Mouse (Mus musculus) MEL (cell line): ENCODE measurements around the gene Ass1. TPM values are rescaled to one million over a fixed set of nuclear protein-coding genes. Genes with fewer than 3 reads are reported as not detected.

Experiments
- DNase-seq: peaks from one replicate; pipeline ENCODE4 v3.0.0; 2011; ENCODE audit warnings: low read depth, low spot score
- H3K27ac ChIP-seq: 2 replicates; pipeline ENCODE4 v1.5.1; 2012; ENCODE audit warnings: low read depth, mild to moderate bottlenecking, control low read depth, low read length, moderate library complexity; ENCODE audit not compliant: control insufficient read depth
- H3K27me3 ChIP-seq, 2 experiments: fragments of 150-350 bp in 1 of 2; sonication (generic) in 1 of 2; 2 replicates each; pipeline ENCODE4 v1.6.1; 2012; ENCODE audit warnings: low read length in 2 of 2, mild to moderate bottlenecking in 2 of 2, improper control_type of control experiment in 1 of 2, moderate library complexity in 1 of 2; ENCODE audit not compliant: insufficient read depth in 2 of 2, control insufficient read depth in 1 of 2
- H3K36me3 ChIP-seq, 2 experiments: 2 replicates each; pipeline ENCODE4 v1.6.1; 2012 to 2014; ENCODE audit warnings: low read length in 2 of 2, improper control_type of control experiment in 1 of 2, inconsistent platforms in 1 of 2, mild to moderate bottlenecking in 1 of 2; ENCODE audit not compliant: insufficient read depth in 2 of 2, control insufficient read depth in 1 of 2
- H3K4me1 ChIP-seq, 2 experiments: fragments of 150-350 bp in 1 of 2; sonication (generic) in 1 of 2; 2 replicates each; pipeline ENCODE4 v1.6.1; 2012; ENCODE audit warnings: low read length in 2 of 2, improper control_type of control experiment in 1 of 2, mild to moderate bottlenecking in 1 of 2; ENCODE audit not compliant: insufficient read depth in 2 of 2, control insufficient read depth in 1 of 2
- H3K4me3 ChIP-seq, 2 experiments: fragments of 150-350 bp in 1 of 2; sonication (generic) in 1 of 2; 2 replicates each; pipeline ENCODE4 v1.5.1; 2012; ENCODE audit warnings: low read depth in 2 of 2, low read length in 2 of 2, mild to moderate bottlenecking in 2 of 2, moderate library complexity in 2 of 2, control low read depth in 1 of 2, improper control_type of control experiment in 1 of 2; ENCODE audit not compliant: control insufficient read depth in 1 of 2, insufficient read depth in 1 of 2
- H3K79me2 ChIP-seq: 2 replicates; pipeline ENCODE4 v1.6.1; 2012; ENCODE audit warnings: mild to moderate bottlenecking, low read length, moderate library complexity; ENCODE audit not compliant: control insufficient read depth, poor library complexity, insufficient read depth
- H3K9ac ChIP-seq: 2 replicates; pipeline ENCODE4 v1.6.1; 2012; ENCODE audit warnings: low read depth, mild to moderate bottlenecking, control low read depth, low read length, moderate library complexity; ENCODE audit not compliant: control insufficient read depth, poor library complexity, severe bottlenecking
- H3K9me3 ChIP-seq: fragments of 150-350 bp; sonication (generic); replicated peaks from 2 replicates; pipeline ENCODE4 v1.6.1; 2012; ENCODE audit warnings: mild to moderate bottlenecking, low read length, improper control_type of control experiment, moderate library complexity; ENCODE audit not compliant: insufficient read depth
- BHLHE40 ChIP-seq: IDR thresholded peaks from 2 replicates; pipeline ENCODE4 v1.6.1; 2012; ENCODE audit warnings: low read depth, mild to moderate bottlenecking, inconsistent platforms, low read length, improper control_type of control experiment, borderline replicate concordance
- CTCF ChIP-seq, 3 experiments: IDR thresholded peaks in 2 of 3; conservative IDR thresholded peaks in 1 of 3; 2 replicates each; pipeline ENCODE4 v1.5.1; 2011 to 2012; ENCODE audit warnings: low read length in 3 of 3, low read depth in 2 of 3, mild to moderate bottlenecking in 2 of 3, improper control_type of control experiment in 1 of 3, inconsistent platforms in 1 of 3, mixed read lengths in 1 of 3, moderate library complexity in 1 of 3; ENCODE audit not compliant: control insufficient read depth in 1 of 3, insufficient read depth in 1 of 3, poor library complexity in 1 of 3, severe bottlenecking in 1 of 3
- E2F4 ChIP-seq: IDR thresholded peaks from 2 replicates; pipeline ENCODE4 v1.6.1; 2011; ENCODE audit warnings: low read depth, low read length, improper control_type of control experiment, borderline replicate concordance
- ELF1 ChIP-seq: IDR thresholded peaks from 2 replicates; pipeline ENCODE4 v1.6.1; 2014; ENCODE audit warnings: low read depth, mild to moderate bottlenecking, inconsistent platforms, low read length, improper control_type of control experiment, moderate library complexity
- EP300 ChIP-seq, 2 experiments: IDR thresholded peaks; 2 replicates each; pipeline ENCODE4 v1.6.1; 2011; ENCODE audit warnings: improper control_type of control experiment in 2 of 2, low read length in 2 of 2, low read depth in 1 of 2, mild to moderate bottlenecking in 1 of 2
- ETS1 ChIP-seq: IDR thresholded peaks from 2 replicates; pipeline ENCODE4 v1.6.1; 2012; ENCODE audit warnings: low read depth, mild to moderate bottlenecking, inconsistent platforms, low read length, improper control_type of control experiment, moderate library complexity
- HCFC1 ChIP-seq: IDR thresholded peaks from 2 replicates; pipeline ENCODE4 v1.6.1; 2012; ENCODE audit warnings: low read depth, mild to moderate bottlenecking, inconsistent platforms, low read length, improper control_type of control experiment, moderate library complexity
- JUND ChIP-seq: IDR thresholded peaks from 2 replicates; pipeline ENCODE4 v1.6.1; 2011; ENCODE audit warnings: low read depth, mild to moderate bottlenecking, improper control_type of control experiment, low read length
- KAT2A ChIP-seq: conservative IDR thresholded peaks from 2 replicates; pipeline ENCODE4 v1.6.1; 2012; ENCODE audit warnings: low read depth, low read length, improper control_type of control experiment, inconsistent platforms
- MAX ChIP-seq: IDR thresholded peaks from 2 replicates; pipeline ENCODE4 v1.6.1; 2011; ENCODE audit warnings: low read length, improper control_type of control experiment
- MEF2A ChIP-seq: IDR thresholded peaks from 2 replicates; pipeline ENCODE4 v1.6.1; 2014; ENCODE audit warnings: low read depth, mild to moderate bottlenecking, inconsistent platforms, low read length, improper control_type of control experiment; ENCODE audit not compliant: poor library complexity, insufficient replicate concordance, severe bottlenecking; ENCODE audit errors: extremely low read depth
- MXI1 ChIP-seq: IDR thresholded peaks from 2 replicates; pipeline ENCODE4 v1.6.1; 2011; ENCODE audit warnings: mild to moderate bottlenecking, low read depth, low read length, improper control_type of control experiment
- MYC ChIP-seq: IDR thresholded peaks from 2 replicates; pipeline ENCODE4 v1.6.1; 2011; ENCODE audit warnings: low read depth, mild to moderate bottlenecking, low read length, improper control_type of control experiment, moderate library complexity
- POLR2A ChIP-seq, 2 experiments: IDR thresholded peaks; 2 replicates each; pipeline ENCODE4 v1.6.1; 2011 to 2012; ENCODE audit warnings: low read length in 2 of 2, mild to moderate bottlenecking in 2 of 2, control low read depth in 1 of 2, improper control_type of control experiment in 1 of 2, low read depth in 1 of 2, moderate library complexity in 1 of 2; ENCODE audit not compliant: control insufficient read depth in 1 of 2, insufficient read depth in 1 of 2, poor library complexity in 1 of 2
- POLR2AphosphoS2 ChIP-seq: IDR thresholded peaks from 2 replicates; pipeline ENCODE4 v1.6.1; 2011; ENCODE audit warnings: low read length, improper control_type of control experiment
- POLR2AphosphoS5 ChIP-seq: IDR thresholded peaks from 2 replicates; pipeline ENCODE4 v1.6.1; 2012; ENCODE audit warnings: low read depth, borderline replicate concordance, mild to moderate bottlenecking, inconsistent platforms, low read length, moderate library complexity, mixed read lengths
- RAD21 ChIP-seq: IDR thresholded peaks from 2 replicates; pipeline ENCODE4 v1.6.1; 2011; ENCODE audit warnings: mild to moderate bottlenecking, low read depth, low read length, improper control_type of control experiment
- TAL1 ChIP-seq: IDR thresholded peaks from 2 replicates; pipeline ENCODE4 v1.6.1; 2012; ENCODE audit warnings: mild to moderate bottlenecking, inconsistent platforms, low read length, moderate library complexity, mixed read lengths
- TBP ChIP-seq: IDR thresholded peaks from 2 replicates; pipeline ENCODE4 v1.8.0; 2011; ENCODE audit warnings: low read depth, low read length, improper control_type of control experiment
- UBTF ChIP-seq: IDR thresholded peaks from 2 replicates; pipeline ENCODE4 v1.6.1; 2012; ENCODE audit warnings: low read depth, mild to moderate bottlenecking, inconsistent platforms, low read length, improper control_type of control experiment, moderate library complexity, borderline replicate concordance; ENCODE audit not compliant: insufficient read depth
- USF2 ChIP-seq, 2 experiments: IDR thresholded peaks; 2 replicates each; pipeline ENCODE4 v1.6.1; 2011 to 2012; ENCODE audit warnings: improper control_type of control experiment in 2 of 2, low read length in 2 of 2, borderline replicate concordance in 1 of 2, inconsistent platforms in 1 of 2, low read depth in 1 of 2, mild to moderate bottlenecking in 1 of 2; ENCODE audit not compliant: insufficient read depth in 1 of 2
- ZMIZ1 ChIP-seq: IDR thresholded peaks from 2 replicates; pipeline ENCODE4 v1.6.1; 2012; ENCODE audit warnings: low read depth, mild to moderate bottlenecking, inconsistent platforms, low read length, improper control_type of control experiment, moderate library complexity
- ZNF384 ChIP-seq: IDR thresholded peaks from 2 replicates; pipeline ENCODE4 v1.6.1; 2012; ENCODE audit warnings: low read depth, mild to moderate bottlenecking, inconsistent platforms, low read length, improper control_type of control experiment
- polyA plus RNA-seq, 2 experiments: library from polyadenylated mRNA; stranded (reverse) in 1 of 2; unstranded in 1 of 2; fragments of >175 nt in 1 of 2; fragments of >200 nt in 1 of 2; gene quantifications; 2 replicates each; pipeline versions ENCODE4 v1.2.1 to v1.2.4; 2012; ENCODE audit warnings: low replicate concordance in 2 of 2, low read depth in 1 of 2; ENCODE audit not compliant: insufficient read length in 2 of 2, insufficient read depth in 1 of 2, missing spikeins in 1 of 2
- total RNA-seq: library from RNA; depleted of rRNA; stranded (reverse); fragments of 300-350 nt; gene quantifications from 2 replicates; pipeline ENCODE4 v1.2.3, GENCODE M21; 2012

Ass1 gene
- total and polyA plus RNA-seq, 3 experiments, result 45.0 to 88.0 TPM; not detected in 1

GRCm38 (mm10) chr2:31530201-31530600, 60.2 kb downstream of the Ass1 start:
- no peak overlapping the region for H3K9ac ChIP-seq
- no peaks in the 10 kb centered on the region for H3K4me1 ChIP-seq
- no peak overlapping the region for H3K27ac ChIP-seq
- no peaks in the 10 kb centered on the region for H3K9me3 ChIP-seq
- TF ChIP-seq ELF1 (no peak), USF2 (IDR thresholded peaks at IDR 0.05; ENCODE audit: borderline replicate concordance in 1 of 2, insufficient read depth in 1 of 2, low read depth in 1 of 2, low read length in 2 of 2) (no peak)
- H3K79me2 ChIP-seq, result no peaks in the 10 kb centered on the region
- no peaks in the 10 kb centered on the region for H3K36me3 ChIP-seq
- no peaks in the 10 kb centered on the region; a peak in 1 of 4 replicates for H3K27me3 ChIP-seq
- H3K4me3 ChIP-seq, result no peak overlapping the region
- no peak for DNase-seq

GRCm38 (mm10) chr2:31537054-31537453, 67.0 kb downstream of the Ass1 start:
- no peak overlapping the region for H3K4me3 ChIP-seq
- H3K9ac ChIP-seq, result no peak overlapping the region
- no peaks in the 10 kb centered on the region; a peak in 2 of 4 replicates for H3K4me1 ChIP-seq
- no peaks in the 10 kb centered on the region for H3K79me2 ChIP-seq
- no peak overlapping the region for H3K27ac ChIP-seq
- no peaks in the 10 kb centered on the region for H3K36me3 ChIP-seq
- no peak for TF ChIP-seq MYC
- no peak for TF ChIP-seq MXI1
- TF ChIP-seq JUND, result no peak
- no peak for TF ChIP-seq TBP
- TF ChIP-seq POLR2AphosphoS2, result no peak
- TF ChIP-seq ZNF384, result no peak
- TF ChIP-seq, all 39 proteins: peak for 0
- H3K9me3 ChIP-seq, result no peaks in the 10 kb centered on the region
- no peaks in the 10 kb centered on the region for H3K27me3 ChIP-seq
- DNase-seq, result no peak

GRCm38 (mm10) chr2:31538745-31539144, 68.7 kb downstream of the Ass1 start:
- DNase-seq, result peak; percentile 10
- no peak overlapping the region for H3K4me3 ChIP-seq
- TF ChIP-seq KAT2A, result no peak
- no peak for TF ChIP-seq MAX
- no peak for TF ChIP-seq ETS1
- TF ChIP-seq MYC, result no peak
- no peak for TF ChIP-seq RAD21
- TF ChIP-seq JUND, result no peak
- TF ChIP-seq CTCF (IDR thresholded peaks at IDR 0.05 in 2 of 3, conservative IDR thresholded peaks at IDR 0.05 in 1 of 3; ENCODE audit: control insufficient read depth in 1 of 3, insufficient read depth in 1 of 3, low read depth in 2 of 3, low read length in 3 of 3, poor library complexity in 1 of 3, severe bottlenecking in 1 of 3), result no peak
- no peak for TF ChIP-seq E2F4
- TF ChIP-seq POLR2AphosphoS5, result no peak
- no peak for TF ChIP-seq BHLHE40
- no peak for TF ChIP-seq POLR2A (IDR thresholded peaks at IDR 0.05; ENCODE audit: control insufficient read depth in 1 of 2, insufficient read depth in 1 of 2, low read depth in 1 of 2, low read length in 2 of 2, poor library complexity in 1 of 2)
- no peak for TF ChIP-seq MEF2A
- TF ChIP-seq HCFC1, result no peak
- no peak for TF ChIP-seq UBTF
- TF ChIP-seq ZMIZ1, result no peak
- no peak for TF ChIP-seq EP300 (IDR thresholded peaks at IDR 0.05; ENCODE audit: low read depth in 1 of 2, low read length in 2 of 2)
- no peak for TF ChIP-seq TAL1
- TF ChIP-seq MXI1, result no peak
- H3K27ac ChIP-seq, result no peak overlapping the region
- no peak overlapping the region for H3K9ac ChIP-seq
- no peaks in the 10 kb centered on the region for H3K9me3 ChIP-seq
- no peaks in the 10 kb centered on the region for H3K36me3 ChIP-seq
- no peaks in the 10 kb centered on the region; a peak in 2 of 4 replicates for H3K4me1 ChIP-seq
- H3K79me2 ChIP-seq, result no peaks in the 10 kb centered on the region
- no peaks in the 10 kb centered on the region for H3K27me3 ChIP-seq
